Mouse (Mus musculus): ENCODE measurements around the gene Naip2. TPM values are rescaled to one million over a fixed set of nuclear protein-coding genes. Genes with fewer than 3 reads are reported as not detected.
"Not testable (repeated sequence)": the region's sequence is repeated elsewhere in the genome, so short reads cannot be mapped to it uniquely, and the experiment has no call there.

Naip2 gene
- polyA plus RNA-seq (2012; ENCODE audit: insufficient read depth, low replicate concordance) = 0.85 TPM in 1 of 2 replicates, not detected in the other

DNA sequence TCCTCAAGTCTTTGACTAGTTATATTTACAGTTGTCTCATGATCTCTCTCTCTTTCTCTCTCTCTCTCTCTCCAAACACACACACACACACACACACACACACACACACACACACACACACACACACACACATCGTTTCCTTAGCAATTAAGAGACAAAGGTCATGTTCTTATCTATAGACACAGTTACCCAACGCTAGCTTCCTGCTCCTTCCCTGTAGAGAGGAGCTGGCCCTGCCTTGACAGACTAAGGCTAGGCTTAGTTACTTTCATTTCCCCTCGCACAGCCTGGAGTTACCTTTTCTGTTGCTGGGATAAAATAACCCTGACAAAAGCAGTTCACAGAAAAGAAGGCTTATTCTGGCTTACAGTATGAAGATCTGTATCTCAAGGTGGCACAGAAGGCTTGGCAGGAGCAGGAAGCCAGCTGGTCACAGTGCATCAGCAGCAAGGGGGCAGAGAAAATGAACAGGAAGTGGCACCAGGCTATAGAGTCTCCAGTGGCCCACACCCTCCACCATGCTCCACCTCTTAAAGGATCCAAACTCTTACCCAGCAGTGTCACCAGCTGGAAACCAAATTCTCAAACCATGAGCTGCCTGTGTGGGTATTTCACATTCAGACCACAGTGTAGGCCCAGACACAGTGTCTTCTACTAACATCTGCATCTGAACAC is at the start of gene Naip2:
TSS of gene Naip2 (minus strand) at position 434 of the 675 bp plus-strand sequence.
- H3K27me3 ChIP-seq (replicated peaks); H3K36me3 ChIP-seq (replicated peaks; ENCODE audit: low read length); H3K9me3 ChIP-seq: not testable (repeated sequence)
- Histone ChIP-seq H3K4me1 (peaks cover 40% of the 10 kb centered on the region), H3K4me3 (replicated peaks) (peak within 1 kb of the TSS; percentile 90)

DNA sequence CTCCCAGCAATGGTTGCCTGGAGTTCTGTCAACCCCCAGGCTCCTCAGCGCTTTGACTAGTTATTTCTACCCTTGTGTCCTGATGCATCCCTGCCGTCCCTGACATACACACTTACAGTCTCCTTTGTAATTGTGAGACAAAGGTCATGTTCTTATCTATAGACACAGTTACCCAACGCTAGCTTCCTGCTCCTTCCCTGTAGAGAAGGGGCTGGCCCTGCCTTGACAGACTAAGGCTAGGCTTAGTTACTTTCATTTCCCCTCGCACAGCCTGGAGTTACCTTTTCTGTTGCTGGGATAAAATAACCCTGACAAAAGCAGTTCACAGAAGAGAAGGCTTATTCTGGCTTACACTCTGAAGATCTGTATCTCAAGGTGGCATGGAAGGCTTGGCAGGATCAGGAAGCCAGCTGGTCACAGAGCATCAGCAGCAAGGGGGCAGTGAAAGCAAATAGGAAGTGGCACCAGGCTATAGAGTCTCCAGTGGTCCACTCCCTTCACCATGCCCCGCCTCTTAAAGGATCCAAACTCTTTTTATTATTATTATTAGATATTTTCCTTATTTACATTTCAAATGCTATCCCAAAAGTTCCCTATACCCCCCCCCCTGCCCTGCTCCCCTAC is 45.1 kb upstream of the Naip2 start:
- peak overlapping the region; percentile 87 for H3K4me3 ChIP-seq (replicated peaks)
- not testable (repeated sequence) for H3K4me1 ChIP-seq; H3K36me3 ChIP-seq (replicated peaks; ENCODE audit: low read length); H3K27me3 ChIP-seq (replicated peaks); H3K9me3 ChIP-seq

DNA sequence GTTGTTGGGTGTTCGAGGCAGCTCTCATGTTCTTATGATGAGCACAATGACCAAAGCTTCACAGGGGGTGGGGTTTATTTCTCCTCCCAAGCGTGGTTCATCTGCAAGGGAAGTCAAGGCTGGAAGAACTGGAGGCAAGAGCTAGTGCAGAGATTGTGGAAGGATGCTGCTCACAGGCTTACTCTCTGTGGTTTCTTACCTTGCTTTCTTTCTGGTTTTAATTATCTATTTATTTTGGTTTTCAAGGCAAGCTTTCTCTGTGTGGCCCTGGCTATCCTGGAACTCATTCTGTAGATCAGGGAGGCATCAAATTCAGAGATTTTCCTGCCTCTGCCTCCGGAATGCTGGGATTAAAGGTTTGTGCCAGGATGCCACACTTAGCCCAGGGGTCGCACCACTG is 44.3 kb upstream of the Naip2 start, which contains the start of gene Naip5:
TSS of gene Naip5 (minus strand) at position 101 of the 400 bp plus-strand sequence.
- not testable (repeated sequence) for H3K4me1 ChIP-seq; H3K36me3 ChIP-seq (replicated peaks; ENCODE audit: low read length)
- peak within 1 kb of the TSS; percentile 87 for H3K4me3 ChIP-seq (replicated peaks)

DNA sequence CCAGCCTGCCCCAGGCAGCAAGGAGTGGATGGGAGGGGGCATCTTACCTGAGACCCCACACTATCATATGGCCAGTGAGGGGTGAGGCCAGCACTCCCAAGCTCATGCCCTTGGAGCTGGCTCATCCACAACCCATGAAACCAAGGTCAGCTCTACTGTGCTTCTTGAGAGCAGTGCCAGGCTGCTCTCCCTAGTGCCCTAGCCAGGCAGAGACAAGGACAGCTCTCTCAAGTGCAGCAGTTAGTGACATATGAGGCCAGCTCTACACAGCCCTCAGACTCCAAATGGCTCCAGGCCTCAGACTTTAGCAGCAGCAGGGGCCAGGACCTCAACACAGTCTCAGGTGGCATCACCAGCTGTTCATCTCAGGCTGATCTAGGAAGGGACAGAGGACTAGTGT is 41.8 kb upstream of the Naip2 start:
- TF ChIP-seq GATA1 (IDR thresholded peaks at IDR 0.05; ENCODE audit: borderline replicate concordance, low read length) = no peak
- TF ChIP-seq FLI1 (IDR thresholded peaks at IDR 0.05; ENCODE audit: low read length) = no peak
- Histone ChIP-seq H3K9me3 (no peaks in the 10 kb centered on the region), H3K4me1 (peaks cover 5% of the 10 kb centered on the region), H3K36me3 (replicated peaks; ENCODE audit: low read length) (peaks cover 3% of the 10 kb centered on the region), H3K4me3 (replicated peaks) (no peak overlapping the region), H3K27me3 (replicated peaks) (no peaks in the 10 kb centered on the region)

More for the DNA sequence above, 44.3 kb upstream of the Naip2 start, which contains the start of gene Naip5:
- not testable (repeated sequence) for H3K9me3 ChIP-seq; H3K27me3 ChIP-seq (replicated peaks)

DNA sequence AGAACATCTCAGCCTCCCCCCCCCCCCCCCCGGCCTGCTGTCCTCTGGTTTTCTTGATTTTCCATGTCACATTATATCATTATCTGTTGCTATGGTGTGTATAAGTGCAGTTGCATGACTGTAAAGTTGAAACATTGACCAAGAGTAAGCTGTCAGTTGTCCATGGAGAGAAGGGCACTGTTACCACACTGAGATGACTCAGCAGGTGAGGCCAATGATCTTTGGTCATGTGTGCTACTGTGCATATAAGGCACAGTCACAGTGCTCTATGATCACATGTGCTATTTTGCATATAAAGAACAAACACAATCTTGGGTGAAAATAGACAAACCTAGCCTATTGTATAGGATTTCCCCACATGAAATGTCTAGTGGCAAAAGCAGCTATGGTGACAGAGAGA is 11.8 kb upstream of the Naip2 start:
- H3K27me3 ChIP-seq (replicated peaks); H3K4me1 ChIP-seq; H3K9me3 ChIP-seq; H3K4me3 ChIP-seq (replicated peaks): not testable (repeated sequence)
- H3K36me3 ChIP-seq (replicated peaks; ENCODE audit: low read length) = peaks cover 11% of the 10 kb centered on the region

DNA sequence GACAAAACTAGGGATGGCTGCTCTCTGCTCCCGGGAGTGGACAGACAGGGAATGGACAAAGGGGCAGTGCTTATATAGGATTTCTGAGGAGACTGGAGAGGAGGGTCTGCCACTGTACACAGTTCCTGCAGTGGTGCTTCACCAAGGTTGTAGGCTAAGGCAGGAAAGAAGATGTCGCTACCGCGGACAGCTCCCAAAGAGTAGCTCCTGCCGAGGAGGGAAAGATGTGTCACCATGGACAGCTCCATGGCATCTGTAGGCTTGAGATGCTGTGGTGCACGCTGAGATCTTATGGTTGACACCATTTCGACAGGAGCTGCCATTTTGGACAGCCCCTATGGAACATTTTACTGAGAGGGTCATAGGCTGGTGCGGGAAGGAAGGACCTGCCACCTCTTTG is 8.6 kb upstream of the Naip2 start:
- TF ChIP-seq FLI1 (IDR thresholded peaks at IDR 0.05; ENCODE audit: low read length) = no peak
- no peak for TF ChIP-seq GATA1 (IDR thresholded peaks at IDR 0.05; ENCODE audit: borderline replicate concordance, low read length)
- H3K9me3 ChIP-seq = no peaks in the 10 kb centered on the region

DNA sequence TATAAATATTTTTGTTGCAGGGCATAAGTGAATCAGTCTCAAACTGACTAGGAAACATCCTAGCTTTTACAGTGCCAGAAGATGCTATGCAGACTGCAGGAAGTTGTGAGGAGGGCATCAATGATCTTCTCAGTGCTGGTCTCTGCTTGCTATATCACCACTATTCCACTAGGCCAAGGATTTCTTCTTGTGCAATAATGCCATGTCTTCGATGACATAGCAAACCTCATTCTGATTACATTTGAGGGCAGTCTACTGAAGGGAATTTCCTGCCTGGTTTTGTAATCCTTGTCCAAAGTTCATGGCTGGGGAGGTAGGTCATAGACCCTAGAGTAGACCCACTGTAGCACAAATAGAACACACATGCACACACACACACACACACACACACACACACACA is 1.4 kb upstream of the Naip2 start:
- TF ChIP-seq GATA1 (IDR thresholded peaks at IDR 0.05; ENCODE audit: borderline replicate concordance, low read length) (no peak), FLI1 (IDR thresholded peaks at IDR 0.05; ENCODE audit: low read length) (no peak)
- no peaks in the 10 kb centered on the region for H3K9me3 ChIP-seq

More for the DNA sequence above, 8.6 kb upstream of the Naip2 start:
- Histone ChIP-seq H3K27me3 (replicated peaks) (peaks cover 4% of the 10 kb centered on the region), H3K4me1 (no peaks in the 10 kb centered on the region), H3K4me3 (replicated peaks) (no peak overlapping the region), H3K36me3 (replicated peaks; ENCODE audit: low read length) (peaks cover 6% of the 10 kb centered on the region)

DNA sequence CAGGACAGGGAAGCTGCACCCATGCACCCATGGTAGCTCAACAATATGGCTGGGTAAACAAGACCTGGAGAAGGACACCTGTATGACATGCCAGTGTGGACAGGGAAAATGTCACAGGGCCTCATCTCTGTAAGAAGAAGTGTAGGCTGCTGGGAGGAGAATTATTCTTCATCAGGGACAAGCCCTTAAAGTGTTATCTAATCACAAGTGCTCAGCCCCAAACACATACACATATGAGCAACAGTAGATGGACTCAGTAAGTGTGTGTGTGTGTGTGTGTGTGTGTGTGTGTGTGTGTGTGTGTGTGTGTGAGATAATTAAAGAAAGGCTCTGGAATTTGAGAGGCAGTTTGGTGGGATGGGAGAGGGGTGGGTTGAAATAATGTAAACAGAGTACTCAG is 1.1 kb downstream of the Naip2 start:
- H3K4me3 ChIP-seq (replicated peaks) = peak overlapping the region; percentile 81
- H3K27me3 ChIP-seq (replicated peaks) = peaks cover 1% of the 10 kb centered on the region
- H3K4me1 ChIP-seq = peaks cover 46% of the 10 kb centered on the region
- peaks cover 13% of the 10 kb centered on the region for H3K36me3 ChIP-seq (replicated peaks; ENCODE audit: low read length)
- no peak for TF ChIP-seq FLI1 (IDR thresholded peaks at IDR 0.05; ENCODE audit: low read length)
- no peak for TF ChIP-seq GATA1 (IDR thresholded peaks at IDR 0.05; ENCODE audit: borderline replicate concordance, low read length)
- H3K9me3 ChIP-seq = no peaks in the 10 kb centered on the region

More for the DNA sequence above, 1.4 kb upstream of the Naip2 start:
- H3K27me3 ChIP-seq (replicated peaks) = peaks cover 4% of the 10 kb centered on the region
- no peaks in the 10 kb centered on the region for H3K36me3 ChIP-seq (replicated peaks; ENCODE audit: low read length)
- H3K4me1 ChIP-seq = peaks cover 36% of the 10 kb centered on the region
- no peak overlapping the region for H3K4me3 ChIP-seq (replicated peaks)

DNA sequence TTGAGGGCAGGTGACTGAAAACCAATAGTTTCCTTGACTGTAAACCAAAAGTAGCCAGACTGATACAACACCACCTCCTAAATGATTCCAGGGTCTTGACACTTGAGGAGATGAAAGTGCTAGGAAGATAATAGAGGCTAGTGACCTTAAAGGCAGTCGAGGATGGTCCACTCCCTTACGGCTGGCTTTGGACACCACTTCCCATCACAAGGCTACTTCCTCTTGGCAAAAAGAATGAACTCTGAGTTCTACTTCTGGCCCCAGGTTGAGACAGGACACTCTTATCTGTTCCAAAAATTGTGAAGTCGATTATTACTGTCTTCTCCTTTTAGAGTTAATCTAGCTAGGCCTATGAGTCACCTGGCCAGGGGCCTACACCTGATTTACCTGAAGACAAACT is 6.5 kb downstream of the Naip2 start:
- no peak for TF ChIP-seq GATA1 (IDR thresholded peaks at IDR 0.05; ENCODE audit: borderline replicate concordance, low read length)
- TF ChIP-seq FLI1 (IDR thresholded peaks at IDR 0.05; ENCODE audit: low read length) = no peak
- Histone ChIP-seq H3K27me3 (replicated peaks) (no peaks in the 10 kb centered on the region), H3K4me3 (replicated peaks) (no peak overlapping the region), H3K4me1 (peaks cover 19% of the 10 kb centered on the region), H3K36me3 (replicated peaks; ENCODE audit: low read length) (peaks cover 33% of the 10 kb centered on the region), H3K9me3 (no peaks in the 10 kb centered on the region)

DNA sequence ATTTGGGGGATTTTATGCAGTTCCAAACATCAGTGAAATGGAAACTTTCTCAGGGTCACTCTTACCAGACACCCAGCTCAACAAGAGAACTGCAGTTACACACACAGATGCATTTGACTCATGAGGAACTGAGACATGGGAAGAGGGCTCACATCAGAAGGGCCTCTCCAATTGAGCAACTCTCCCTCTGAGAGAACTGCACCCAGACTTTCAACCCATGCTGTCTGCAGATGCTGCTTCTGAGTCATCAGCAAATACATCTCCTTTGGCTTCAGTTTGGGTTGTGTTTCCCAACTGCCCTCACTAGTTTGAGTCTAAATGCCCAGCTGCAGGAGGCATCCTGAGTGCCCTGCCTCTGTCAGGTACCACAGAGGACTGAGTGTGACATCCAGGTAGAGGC is 18.8 kb downstream of the Naip2 start:
- not testable (repeated sequence) for H3K9me3 ChIP-seq; H3K4me1 ChIP-seq; H3K4me3 ChIP-seq (replicated peaks); H3K27me3 ChIP-seq (replicated peaks)
- H3K36me3 ChIP-seq (replicated peaks; ENCODE audit: low read length) = peaks cover 75% of the 10 kb centered on the region

DNA sequence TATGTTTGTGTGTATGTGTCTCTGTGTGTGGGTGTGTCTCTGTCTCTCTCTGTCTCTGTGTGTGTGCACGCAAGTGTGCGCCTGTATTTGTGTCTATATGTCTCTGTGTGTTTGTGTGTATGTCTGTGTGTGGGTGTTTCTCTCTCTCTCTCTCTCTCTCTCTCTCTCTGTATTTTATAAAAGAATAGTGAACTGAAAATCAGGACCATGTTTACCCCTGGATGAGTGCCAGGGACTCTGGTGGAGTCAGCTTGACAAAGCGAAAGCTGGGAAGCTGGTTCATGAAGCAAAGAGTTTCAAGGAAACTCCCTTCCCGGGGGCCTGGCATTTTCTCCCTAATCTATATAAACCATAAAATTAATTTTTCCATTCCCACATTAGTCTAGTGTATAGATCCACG is 27.5 kb downstream of the Naip2 start:
- not testable (repeated sequence) for H3K4me3 ChIP-seq (replicated peaks); H3K27me3 ChIP-seq (replicated peaks); H3K9me3 ChIP-seq; H3K4me1 ChIP-seq
- H3K36me3 ChIP-seq (replicated peaks; ENCODE audit: low read length) = peaks cover 42% of the 10 kb centered on the region

DNA sequence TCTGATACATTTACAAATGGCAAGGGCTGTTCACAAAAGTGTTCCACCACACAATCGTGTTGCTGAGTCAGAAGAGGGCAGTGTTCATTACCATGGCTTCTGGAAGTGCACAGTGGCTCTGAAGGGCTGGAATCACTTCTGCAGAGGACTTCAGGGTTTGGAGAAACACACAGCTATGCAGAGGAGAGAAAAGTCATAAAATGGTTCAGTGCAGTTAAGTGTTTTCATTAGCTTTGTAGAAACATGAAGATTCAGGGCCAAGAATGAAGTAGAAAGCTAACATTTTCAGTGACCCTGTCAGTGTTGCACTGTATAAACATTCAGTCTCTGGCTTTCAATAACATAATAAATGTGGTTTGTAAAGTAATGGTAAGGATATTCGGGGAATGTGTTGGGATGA is 35.5 kb downstream of the Naip2 start:
- H3K36me3 ChIP-seq (replicated peaks; ENCODE audit: low read length) = peaks cover 49% of the 10 kb centered on the region
- not testable (repeated sequence) for H3K27me3 ChIP-seq (replicated peaks); H3K4me1 ChIP-seq; H3K4me3 ChIP-seq (replicated peaks); H3K9me3 ChIP-seq

DNA sequence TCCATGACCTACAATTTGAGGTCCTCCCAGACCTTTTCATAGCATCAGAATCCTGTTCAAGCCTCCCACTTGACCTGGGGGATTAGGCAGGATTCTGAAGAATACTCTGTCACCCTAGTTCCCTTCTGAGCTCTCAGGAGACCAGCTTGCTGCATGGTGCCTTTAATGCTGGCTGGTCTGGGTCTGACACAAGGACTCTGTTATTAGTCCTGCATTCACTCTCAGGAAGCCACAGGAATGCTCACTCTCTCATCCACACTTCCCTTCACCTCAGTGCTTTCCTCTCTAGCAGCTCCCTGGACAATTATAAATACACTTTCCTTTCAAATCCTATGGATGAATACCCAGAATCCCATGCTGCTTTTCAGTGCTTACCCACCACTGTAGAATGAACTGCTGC is 39.4 kb downstream of the Naip2 start:
- not testable (repeated sequence) for H3K27me3 ChIP-seq (replicated peaks); H3K4me1 ChIP-seq; H3K9me3 ChIP-seq; H3K4me3 ChIP-seq (replicated peaks)
- H3K36me3 ChIP-seq (replicated peaks; ENCODE audit: low read length) = peaks cover 73% of the 10 kb centered on the region

DNA sequence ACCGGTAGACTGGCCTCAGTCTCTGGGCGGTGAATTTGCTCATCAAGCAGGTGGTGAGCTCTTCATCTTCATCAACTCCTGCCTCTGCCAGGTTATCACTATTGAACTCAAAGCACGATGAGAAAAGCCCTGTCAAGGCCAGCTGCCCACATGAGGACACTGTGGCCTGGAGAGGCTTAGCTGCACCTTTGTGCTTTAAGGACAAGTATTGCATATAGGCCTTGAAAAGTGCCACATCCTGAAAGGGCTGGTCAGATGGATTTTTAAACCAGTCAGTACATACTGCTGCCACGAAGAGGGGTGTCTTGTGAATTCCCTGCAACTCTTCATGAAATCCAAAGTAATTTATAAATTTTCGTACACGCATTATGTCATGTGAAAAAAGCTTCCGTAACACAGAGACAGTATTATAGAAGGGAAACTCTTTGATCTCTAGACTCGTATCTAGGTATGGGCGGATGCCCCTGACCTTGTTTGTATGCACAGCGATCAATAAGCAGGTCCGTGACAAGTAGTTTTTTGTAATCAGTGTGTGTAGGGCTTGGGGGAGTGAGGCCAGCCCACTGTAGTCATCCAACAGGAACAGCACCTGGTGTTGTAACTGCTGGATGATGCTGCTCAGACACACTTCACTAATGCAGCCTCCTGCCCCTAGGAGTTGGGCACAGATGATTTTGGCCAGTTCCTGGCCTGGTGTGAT is 40.6 kb downstream of the Naip2 start:
- H3K27me3 ChIP-seq (replicated peaks); H3K9me3 ChIP-seq; H3K4me3 ChIP-seq (replicated peaks); H3K4me1 ChIP-seq: not testable (repeated sequence)
- H3K36me3 ChIP-seq (replicated peaks; ENCODE audit: low read length) = peaks cover 74% of the 10 kb centered on the region
